Mouse (Mus musculus) forebrain, embryonic 16.5 days (tissue): ENCODE data around the gene Dlat. TPM values are rescaled to one million over a fixed set of nuclear protein-coding genes. Genes with fewer than 3 reads are reported as not detected.

ENCODE experiments used
- ATAC-seq: fragments of 200-750 bp; cut with Nextera tagmentation; 2 replicates; pipeline ENCODE4 v1.8.0; 2017; ENCODE audit warnings: mild to moderate bottlenecking, moderate library complexity
- H3K27ac ChIP-seq: fragments of 300-500 bp; sonication (generic); 2 replicates; pipeline ENCODE4 v1.5.1; 2014; ENCODE audit warnings: low read length, control low read depth
- H3K27me3 ChIP-seq: fragments of 300-500 bp; sonication (generic); replicated peaks from 2 replicates; pipeline ENCODE4 v1.6.1; 2014; ENCODE audit warnings: low read length; ENCODE audit not compliant: control insufficient read depth, insufficient read depth
- H3K36me3 ChIP-seq: fragments of 300-500 bp; sonication (generic); 2 replicates; pipeline ENCODE4 v1.6.1; 2014; ENCODE audit not compliant: control insufficient read depth, insufficient read depth
- H3K4me1 ChIP-seq: fragments of 300-500 bp; sonication (generic); replicated peaks from 2 replicates; pipeline ENCODE4 v1.6.1; 2014; ENCODE audit warnings: low read length; ENCODE audit not compliant: control insufficient read depth, insufficient read depth
- H3K4me2 ChIP-seq: fragments of 300-500 bp; sonication (generic); 2 replicates; pipeline ENCODE4 v1.6.1; 2014; ENCODE audit warnings: mild to moderate bottlenecking, low read length, control low read depth
- H3K4me3 ChIP-seq: fragments of 300-500 bp; sonication (generic); replicated peaks from 2 replicates; pipeline ENCODE4 v1.5.1; 2014; ENCODE audit warnings: mild to moderate bottlenecking, low read length, control low read depth
- H3K9ac ChIP-seq: fragments of 300-500 bp; sonication (generic); replicated peaks from 2 replicates; pipeline ENCODE4 v1.6.1; 2014; ENCODE audit warnings: low read depth, low read length, control low read depth
- H3K9me3 ChIP-seq: fragments of 300-500 bp; sonication (generic); 2 replicates; pipeline ENCODE4 v1.6.1; 2016; ENCODE audit warnings: low read length; ENCODE audit not compliant: control insufficient read depth
- WGBS: fragments of 180-500 bp; shearing (Covaris S2); extraction: QIAGEN DNeasy Blood & Tissue Kit; methylation state at CpG from one replicate; pipeline ENCODE4 v1.1.7; 2014; 5-methylcytosine and 5-hydroxymethylcytosine counted together
- polyA plus RNA-seq: library from polyadenylated mRNA; unstranded; fragments of >200 nt; fragmentation: Nextera tagmentation; extraction: Ambion mirVana; gene quantifications from 2 replicates; pipeline ENCODE4 v1.2.1, GENCODE M21; 2015

Gene Dlat
- polyA plus RNA-seq, 1 experiment from 2014 or later, result 43.4 TPM

DNA sequence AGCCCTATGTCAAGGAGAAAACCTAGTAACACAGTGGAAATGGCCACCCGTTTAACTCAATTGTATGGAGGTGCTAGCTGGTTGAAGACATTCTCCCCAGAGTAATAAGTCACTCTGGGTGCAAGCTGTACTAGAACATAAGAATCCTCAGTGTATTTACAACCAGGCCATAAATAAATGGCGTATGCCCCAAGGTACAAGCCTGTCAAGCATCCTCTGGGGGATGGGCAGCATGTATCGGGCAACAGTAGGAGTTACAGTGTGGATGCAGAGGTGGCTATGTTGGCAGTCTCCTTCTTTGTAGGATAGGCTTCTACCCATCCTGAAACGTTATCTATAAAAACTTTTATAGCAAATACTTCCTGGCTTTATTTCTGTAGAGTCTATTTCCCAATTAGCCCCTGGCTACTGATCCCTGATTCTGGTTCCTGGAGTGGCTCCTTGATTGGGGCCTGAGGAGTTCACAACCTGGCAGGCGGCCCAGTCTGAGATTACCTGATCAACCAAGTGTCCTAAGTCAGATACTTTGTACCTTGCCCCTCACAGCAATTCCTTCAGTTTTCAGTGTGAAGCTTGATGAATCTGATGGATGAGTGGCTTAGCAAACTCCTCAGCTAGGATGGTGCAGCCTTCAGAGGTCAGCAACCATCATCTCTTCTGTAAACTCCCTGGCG lies 74.3 kb downstream of the Dlat start:
- Histone ChIP-seq H3K9me3 (no peaks in the 10 kb centered on the region), H3K4me1 (no peaks in the 10 kb centered on the region), H3K36me3 (no peaks in the 10 kb centered on the region), H3K4me3 (no peak overlapping the region), H3K9ac (no peak overlapping the region), H3K4me2 (no peak overlapping the region), H3K27me3 (no peaks in the 10 kb centered on the region), H3K27ac (no peak overlapping the region)
- no peak for ATAC-seq
- WGBS, result 87% methylated on average over 6 of the region's 6 CpGs

Other genes with a start within 250 kb of the Dlat start
- gene Plet1, start 165.3 kb downstream of the Dlat start, polyA plus RNA-seq, result 0.22 and 0.44 TPM in 2 replicates
- gene Pts, start 131.1 kb downstream of the Dlat start, polyA plus RNA-seq, result 86.8 and 94.1 TPM in 2 replicates
- 15.8 and 16.5 TPM in 2 replicates for gene Il18, start 105.0 kb downstream of the Dlat start, polyA plus RNA-seq
- gene Bco2, start 104.6 kb downstream of the Dlat start, polyA plus RNA-seq, result 0.52 and 0.61 TPM in 2 replicates
- gene Tex12, start 98.5 kb downstream of the Dlat start, polyA plus RNA-seq, result not detected in 2 replicates
- gene Sdhd, start 56.0 kb downstream of the Dlat start, polyA plus RNA-seq, result 205 and 215 TPM in 2 replicates
- 308 and 327 TPM in 2 replicates for gene Timm8b, start 55.9 kb downstream of the Dlat start, polyA plus RNA-seq
- 2.7 and 4.1 TPM in 2 replicates for gene Pih1d2, start 42.5 kb downstream of the Dlat start, polyA plus RNA-seq
- 19.7 and 20.6 TPM in 2 replicates for gene Nkapd1, start 42.3 kb downstream of the Dlat start, polyA plus RNA-seq
- 28.5 and 29.7 TPM in 2 replicates for gene Dixdc1, start 79.7 kb upstream of the Dlat start, polyA plus RNA-seq
- 1.5 and 1.7 TPM in 2 replicates for gene 2310030G06Rik, start 86.8 kb upstream of the Dlat start, polyA plus RNA-seq
- gene Cryab, start 91.5 kb upstream of the Dlat start, polyA plus RNA-seq, result 10.1 and 17.3 TPM in 2 replicates
- gene Hspb2, start 92.6 kb upstream of the Dlat start, polyA plus RNA-seq, result 0.81 and 0.96 TPM in 2 replicates
- 12.0 and 13.3 TPM in 2 replicates for gene Fdxacb1, start 108.5 kb upstream of the Dlat start, polyA plus RNA-seq
- gene Alg9, start 115.2 kb upstream of the Dlat start, polyA plus RNA-seq, result 51.0 and 54.1 TPM in 2 replicates
- gene 1110032A03Rik, start 115.7 kb upstream of the Dlat start, polyA plus RNA-seq, result 52.5 and 56.1 TPM in 2 replicates
- gene Ppp2r1b, start 185.5 kb upstream of the Dlat start, polyA plus RNA-seq, result 86.4 and 104 TPM in 2 replicates